Comparison of ENCODE assay signal across 19 mouse cellular contexts in genomic region chr9:30446126-30446525, GRCm38 (mm10). TPM values are rescaled to one million over a fixed set of nuclear protein-coding genes. Genes with fewer than 3 reads are reported as not detected.
A peak's percentile ranks its signal among the peaks of the same experiment; 100 is the strongest.
DNase-seq lines count a peak whose midpoint lies in the region; ATAC-seq and TF ChIP-seq lines count a peak whose summit lies in the region.
"Had no signal": no experiment of that assay in that cellular context is flagged by ENCODE, and none has a peak within 500 bp of the region (broad histone marks: within the 10 kb centered on the region; RNA-seq: fewer than 3 reads in every experiment).

No protein-coding gene starts in this region.

- DNase-seq in gastrocnemius, adult 2 months = no peak
- no peak for DNase-seq in gastrocnemius, adult 18-20 months (ENCODE audit: low spot score)
- DNase-seq in heart, adult 18-20 months = no peak
- no peak for DNase-seq in layer of hippocampus, postnatal 25 days (ENCODE audit: extremely low spot score in 1 of 2, low spot score in 1 of 2)
- DNase-seq in retina, embryonic 14.5 days (ENCODE audit: low spot score) = no peak
- DNase-seq: cerebellum, adult 9-11 months; forebrain, postnatal 0 days; gastrocnemius, postnatal 10 days; kidney, postnatal 10 days; thymus, adult 18-20 months had no signal

- no peak overlapping the region for H3K9ac ChIP-seq in heart, embryonic 16.5 days (ENCODE audit: low read length)
- H3K9ac ChIP-seq in intestine, embryonic 15.5 days = no peak overlapping the region
- no peak overlapping the region for H3K9ac ChIP-seq in stomach, embryonic 14.5 days (replicated peaks; ENCODE audit: low read depth, low read length)
- H3K9ac ChIP-seq: embryonic facial prominence, embryonic 13.5 days; forebrain, postnatal 0 days; liver, embryonic 12.5 days; midbrain, embryonic 12.5 days had no signal

- H3K4me3 ChIP-seq in gastrocnemius, adult 2 months = no peak overlapping the region
- H3K4me3 ChIP-seq in heart, embryonic 16.5 days (ENCODE audit: low read length) = no peak overlapping the region
- no peak overlapping the region for H3K4me3 ChIP-seq in intestine, embryonic 15.5 days (replicated peaks)
- H3K4me3 ChIP-seq in stomach, embryonic 14.5 days (ENCODE audit: low read depth, low read length) = no peak overlapping the region
- H3K4me3 ChIP-seq: embryonic facial prominence, embryonic 13.5 days; hindbrain, embryonic 10.5 days; liver, embryonic 12.5 days; midbrain, embryonic 12.5 days had no signal

- no peaks in the 10 kb centered on the region for H3K9me3 ChIP-seq in heart, embryonic 16.5 days (replicated peaks; ENCODE audit: control insufficient read depth, low read length)
- no peaks in the 10 kb centered on the region for H3K9me3 ChIP-seq in intestine, embryonic 15.5 days
- no peaks in the 10 kb centered on the region for H3K9me3 ChIP-seq in stomach, embryonic 14.5 days (ENCODE audit: control insufficient read depth, low read depth, low read length)
- H3K9me3 ChIP-seq: embryonic facial prominence, embryonic 13.5 days; G1E; hindbrain, embryonic 10.5 days; liver, embryonic 12.5 days; midbrain, embryonic 12.5 days had no signal

- TF ChIP-seq CTCF in gastrocnemius, adult 2 months (IDR thresholded peaks at IDR 0.05) = no peak

- H3K4me2 ChIP-seq in heart, embryonic 16.5 days (ENCODE audit: low read depth, low read length) = peak overlapping the region; percentile 27; the same call in 1 of the 2 replicates
- H3K4me2 ChIP-seq in intestine, embryonic 15.5 days (replicated peaks) = no peak overlapping the region
- no peak overlapping the region for H3K4me2 ChIP-seq in stomach, embryonic 14.5 days (replicated peaks; ENCODE audit: low read depth, low read length)
- H3K4me2 ChIP-seq: embryonic facial prominence, embryonic 13.5 days; liver, embryonic 12.5 days; midbrain, embryonic 12.5 days had no signal

- intact Hi-C loops in gastrocnemius, adult 2 months (cut with DNase I) = loop anchor here (5.0 kb wide), 1 partner anchor 636 kb away; no protein-coding TSS in a partner anchor

- H3K27ac ChIP-seq in gastrocnemius, adult 2 months = peak overlapping the region; percentile 90
- H3K27ac ChIP-seq in heart, embryonic 16.5 days (ENCODE audit: low read length) = peak overlapping the region; percentile 92
- H3K27ac ChIP-seq in intestine, embryonic 15.5 days = peak overlapping the region; percentile 74
- H3K27ac ChIP-seq in stomach, embryonic 14.5 days (ENCODE audit: low read length) = peak overlapping the region; percentile 92
- H3K27ac ChIP-seq: embryonic facial prominence, embryonic 13.5 days; hindbrain, embryonic 10.5 days; liver, embryonic 12.5 days; midbrain, embryonic 12.5 days had no signal

- peaks cover 8% of the 10 kb centered on the region for H3K4me1 ChIP-seq in heart, embryonic 16.5 days (ENCODE audit: control insufficient read depth, insufficient read depth, low read length)
- H3K4me1 ChIP-seq in intestine, embryonic 15.5 days (replicated peaks) = no peaks in the 10 kb centered on the region
- H3K4me1 ChIP-seq in stomach, embryonic 14.5 days (ENCODE audit: control insufficient read depth, insufficient read depth, low read length) = no peaks in the 10 kb centered on the region
- H3K4me1 ChIP-seq: embryonic facial prominence, embryonic 13.5 days; liver, embryonic 12.5 days had no signal

- no peak for ATAC-seq in heart, embryonic 16.5 days (replicated peaks; ENCODE audit: extremely low read depth, insufficient read depth, low FRiP score)
- no peak for ATAC-seq in intestine, embryonic 15.5 days
- ATAC-seq in stomach, embryonic 14.5 days (ENCODE audit: insufficient number of reproducible peaks, insufficient read depth, low FRiP score, low read depth) = no peak
- ATAC-seq: CD4-positive, CD25-positive, alpha-beta regulatory T cell, adult 4 months; forebrain, postnatal 0 days; liver, embryonic 12.5 days had no signal

- WGBS in heart, embryonic 16.5 days = 75% methylated on average over 1 of the region's 1 CpGs
- WGBS in intestine, embryonic 15.5 days = 83% methylated on average over 1 of the region's 1 CpGs
- WGBS in stomach, embryonic 14.5 days = 89% methylated on average over 1 of the region's 1 CpGs

- H3K36me3 ChIP-seq in heart, embryonic 16.5 days (ENCODE audit: control insufficient read depth, insufficient read depth) = peaks cover 35% of the 10 kb centered on the region
- H3K36me3 ChIP-seq in intestine, embryonic 15.5 days = 0 out of 2 replicates have a peak, but pooled peaks cover 10% of the 10 kb centered on the region
- peaks cover 36% of the 10 kb centered on the region; the same call in 1 of the 2 replicates for H3K36me3 ChIP-seq in stomach, embryonic 14.5 days (ENCODE audit: control insufficient read depth, insufficient read depth, low read length)

- H3K27me3 ChIP-seq in heart, embryonic 16.5 days (ENCODE audit: control insufficient read depth, insufficient read depth, low read length) = no peaks in the 10 kb centered on the region
- H3K27me3 ChIP-seq in intestine, embryonic 15.5 days (replicated peaks) = no peaks in the 10 kb centered on the region
- H3K27me3 ChIP-seq in stomach, embryonic 14.5 days (ENCODE audit: control insufficient read depth, insufficient read depth, low read length) = no peaks in the 10 kb centered on the region
- H3K27me3 ChIP-seq: embryonic facial prominence, embryonic 13.5 days; liver, embryonic 12.5 days; midbrain, embryonic 12.5 days had no signal

RNA-seq across cellular contexts. Expression of gene Snx19, which starts 19.2 kb away (rescaled TPM):
- total RNA-seq in gastrocnemius, adult 2 months (2021) = 10 to 100 TPM; 20.9 to 22.7 TPM
- total RNA-seq in gastrocnemius, adult 18-20 months (2021) = 10 to 100 TPM; 22.6 to 22.7 TPM
- 13.6 and 14.4 TPM in 2 replicates for polyA plus RNA-seq in heart, embryonic 16.5 days (2015; fragmentation: Nextera tagmentation; extraction: Ambion mirVana)
- 10 to 100 TPM; 23.0 to 27.9 TPM for total RNA-seq in heart, adult 18-20 months (2021)
- polyA plus RNA-seq in intestine, embryonic 15.5 days (2015; fragmentation: Nextera tagmentation; extraction: Ambion mirVana) = 15.1 and 16.2 TPM in 2 replicates
- polyA plus RNA-seq in stomach, embryonic 14.5 days (2014; fragmentation: Nextera tagmentation; extraction: Ambion mirVana) = 21.3 and 24.7 TPM in 2 replicates
- total RNA-seq in layer of hippocampus, postnatal 25 days (2021) = 10 to 100 TPM; 47.0 to 48.2 TPM
